In genomic region chr4:35845140-35845539, GRCm38 (mm10) we compare ENCODE assay signal across 9 mouse cellular contexts.
DNase-seq lines count a peak whose midpoint lies in the region; ATAC-seq lines count a peak whose summit lies in the region.
"Had no signal": no experiment of that assay in that cellular context is flagged by ENCODE, and none has a peak within 500 bp of the region (broad histone marks: within the 10 kb centered on the region; RNA-seq: fewer than 3 reads in every experiment).

No protein-coding gene starts in this region.

- H3K4me3 ChIP-seq in forebrain, embryonic 12.5 days (replicated peaks), result peak overlapping the region; percentile 20
- peak overlapping the region; percentile 24 for H3K4me3 ChIP-seq in neural tube, embryonic 13.5 days

- H3K36me3 ChIP-seq in forebrain, embryonic 12.5 days (replicated peaks), result no peaks in the 10 kb centered on the region
- H3K36me3 ChIP-seq in neural tube, embryonic 13.5 days, result no peaks in the 10 kb centered on the region

- no peaks in the 10 kb centered on the region for H3K9me3 ChIP-seq in forebrain, embryonic 12.5 days
- H3K9me3 ChIP-seq in neural tube, embryonic 13.5 days, result no peaks in the 10 kb centered on the region

- H3K27me3 ChIP-seq in forebrain, embryonic 12.5 days, result peaks cover 5% of the 10 kb centered on the region; the same call in 1 of the 2 replicates
- no peaks in the 10 kb centered on the region for H3K27me3 ChIP-seq in neural tube, embryonic 13.5 days

- peak overlapping the region; percentile 85 for H3K27ac ChIP-seq in forebrain, embryonic 12.5 days
- peak overlapping the region; percentile 90 for H3K27ac ChIP-seq in neural tube, embryonic 13.5 days (replicated peaks)

- no peak overlapping the region for H3K9ac ChIP-seq in forebrain, embryonic 12.5 days
- H3K9ac ChIP-seq in neural tube, embryonic 13.5 days, result 0 out of 2 replicates have a peak overlapping the region, but pooled peaks have one; percentile 49

- DNase-seq in embryo, embryonic 10.5 days (ENCODE audit: low spot score), result peak; percentile 13
- no peak for DNase-seq in embryo, embryonic 10 days (ENCODE audit: low spot score)
- DNase-seq in layer of hippocampus, postnatal 10 days (ENCODE audit: low spot score in 2 of 2), result peak; percentile 57 to 61
- no peak for DNase-seq in kidney, postnatal 10 days
- no peak for DNase-seq in thymus, postnatal 0 days (ENCODE audit: low spot score)
- DNase-seq in urinary bladder, postnatal 10 days (ENCODE audit: low spot score), result no peak
- DNase-seq: gastrocnemius, postnatal 36 days had no signal

- H3K4me1 ChIP-seq in forebrain, embryonic 12.5 days, result peaks cover 16% of the 10 kb centered on the region
- H3K4me1 ChIP-seq in neural tube, embryonic 13.5 days (replicated peaks), result peaks cover 23% of the 10 kb centered on the region

- 9% methylated on average over 7 of the region's 7 CpGs for WGBS in forebrain, embryonic 12.5 days
- 31% methylated on average over 7 of the region's 7 CpGs for WGBS in neural tube, embryonic 13.5 days

- H3K4me2 ChIP-seq in forebrain, embryonic 12.5 days, result peak overlapping the region; percentile 52
- H3K4me2 ChIP-seq in neural tube, embryonic 13.5 days, result peak overlapping the region; percentile 36

- ATAC-seq in forebrain, embryonic 12.5 days (ENCODE audit: low FRiP score), result peak; percentile 92
- peak; percentile 92 for ATAC-seq in neural tube, embryonic 13.5 days (ENCODE audit: low read depth)

Comparison
In these comparisons a context has a peak if more than half of its experiments do, and no peak if none do; other contexts are left out.
1. DNase-seq: peak in embryo, embryonic 10.5 days (single experiment) and layer of hippocampus, postnatal 10 days (2 of 2); none in embryo, embryonic 10 days (single experiment), kidney, postnatal 10 days (single experiment), thymus, postnatal 0 days (single experiment) and urinary bladder, postnatal 10 days (single experiment).